Mouse (Mus musculus): ENCODE results near the gene Olfr1138. TPM values are rescaled to one million over a fixed set of nuclear protein-coding genes. Genes with fewer than 3 reads are reported as not detected.

Gene Olfr1138
- not detected in 2 replicates for polyA plus RNA-seq (2015; fragmentation: Nextera tagmentation; extraction: Ambion mirVana)

DNA sequence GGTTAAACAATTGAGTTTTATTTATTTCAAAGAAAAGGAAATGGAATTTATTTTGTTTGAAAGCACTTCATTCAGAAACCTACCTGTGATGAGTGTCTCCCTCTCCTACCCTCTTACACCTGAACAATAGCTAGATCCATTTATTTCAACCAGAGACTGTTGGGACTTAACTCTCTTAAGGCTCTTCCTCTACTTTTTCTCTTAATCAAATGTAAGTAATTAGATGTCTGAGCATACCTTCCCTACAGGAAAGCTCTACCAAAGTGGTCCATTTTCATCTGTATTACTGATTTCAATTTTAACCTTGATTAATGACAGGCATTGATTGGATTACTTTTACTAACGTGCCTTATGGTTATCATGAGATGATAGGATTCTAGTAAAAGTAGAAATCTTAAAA is at the start of gene Olfr1138:
Gene Olfr1138, minus strand, starts transcription at position 101 of the 400 bp plus-strand sequence.
- Histone ChIP-seq H3K4me1 (replicated peaks) (no peaks in the 10 kb centered on the region), H3K36me3 (no peaks in the 10 kb centered on the region), H3K4me2 (no peak within 1 kb of the TSS), H3K4me3 (no peak within 1 kb of the TSS), H3K9ac (no peak within 1 kb of the TSS), H3K9me3 (no peaks in the 10 kb centered on the region), H3K27ac (no peak within 1 kb of the TSS), H3K27me3 (no peaks in the 10 kb centered on the region)
- ATAC-seq (ENCODE audit: low FRiP score), result no peak
- 72% methylated on average over 1 of the region's 1 CpGs for WGBS

DNA sequence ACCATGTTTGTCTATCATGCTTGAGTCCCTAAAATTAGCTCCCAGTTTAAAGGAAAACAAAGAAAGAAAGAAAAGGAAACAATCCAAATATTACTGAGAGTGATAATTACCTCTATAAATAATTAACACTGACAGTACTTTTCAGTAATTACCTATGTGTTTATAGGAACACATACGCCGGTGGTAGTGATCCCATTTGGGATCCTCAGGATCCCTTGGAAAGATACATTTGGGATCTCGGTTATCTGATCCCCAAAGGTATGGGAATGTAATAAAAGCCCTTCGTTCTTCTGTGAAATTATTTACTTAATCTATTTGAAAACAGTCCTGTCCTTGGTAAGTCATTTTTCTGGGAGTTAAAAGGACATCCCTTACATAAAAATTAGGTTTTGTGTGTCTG is 39.4 kb upstream of the Olfr1138 start, which contains the start of gene Olfr152:
Gene Olfr152, plus strand, starts transcription at position 301 of the 400 bp plus-strand sequence.
- Histone ChIP-seq H3K36me3 (no peaks in the 10 kb centered on the region), H3K27ac (no peak within 1 kb of the TSS), H3K9ac (no peak within 1 kb of the TSS), H3K4me2 (no peak within 1 kb of the TSS), H3K4me3 (no peak within 1 kb of the TSS), H3K4me1 (replicated peaks) (no peaks in the 10 kb centered on the region), H3K27me3 (no peaks in the 10 kb centered on the region), H3K9me3 (no peaks in the 10 kb centered on the region)
- WGBS, result 83% methylated on average over 4 of the region's 4 CpGs
- no peak for ATAC-seq (ENCODE audit: low FRiP score)

GRCm38 (mm10) chr2:87776143-87776542 is 36.4 kb upstream of the Olfr1138 start:
- no peaks in the 10 kb centered on the region for H3K9me3 ChIP-seq
- H3K4me3 ChIP-seq, result no peak overlapping the region
- H3K36me3 ChIP-seq, result no peaks in the 10 kb centered on the region
- no peak for ATAC-seq (ENCODE audit: low FRiP score)
- no peak overlapping the region for H3K27ac ChIP-seq
- no peaks in the 10 kb centered on the region for H3K27me3 ChIP-seq
- no peaks in the 10 kb centered on the region for H3K4me1 ChIP-seq (replicated peaks)
- no peak overlapping the region for H3K4me2 ChIP-seq
- no peak overlapping the region for H3K9ac ChIP-seq
- 61% methylated on average over 1 of the region's 1 CpGs for WGBS

DNA sequence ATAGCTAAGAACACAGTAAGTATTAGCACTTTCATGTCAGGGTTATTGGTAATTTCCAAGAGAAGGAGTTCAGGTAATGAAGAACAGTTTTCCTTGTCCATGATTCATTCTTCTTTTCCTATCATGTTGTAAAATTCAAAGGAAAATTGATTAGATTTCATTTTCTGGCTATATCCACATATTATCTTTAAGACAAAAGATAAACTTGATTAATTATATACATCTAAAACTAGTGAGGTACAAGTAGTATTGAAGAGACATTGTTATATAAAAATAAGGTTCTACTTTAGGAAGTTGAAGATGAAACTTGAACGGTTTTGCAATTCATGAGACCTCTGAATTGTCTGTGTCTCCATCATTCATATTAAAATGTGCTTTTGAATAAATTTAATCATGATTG is 14.1 kb upstream of the Olfr1138 start, which contains the start of gene Olfr1141:
Gene Olfr1141, minus strand, starts transcription at position 101 of the 400 bp plus-strand sequence.
- ATAC-seq (ENCODE audit: low FRiP score), result no peak
- H3K9ac ChIP-seq, result no peak within 1 kb of the TSS
- H3K27ac ChIP-seq, result no peak within 1 kb of the TSS
- 83% methylated on average over 1 of the region's 1 CpGs for WGBS
- H3K9me3 ChIP-seq, result no peaks in the 10 kb centered on the region
- no peak within 1 kb of the TSS for H3K4me2 ChIP-seq
- H3K4me3 ChIP-seq, result no peak within 1 kb of the TSS
- no peaks in the 10 kb centered on the region for H3K36me3 ChIP-seq
- no peaks in the 10 kb centered on the region for H3K4me1 ChIP-seq (replicated peaks)
- no peaks in the 10 kb centered on the region for H3K27me3 ChIP-seq

DNA sequence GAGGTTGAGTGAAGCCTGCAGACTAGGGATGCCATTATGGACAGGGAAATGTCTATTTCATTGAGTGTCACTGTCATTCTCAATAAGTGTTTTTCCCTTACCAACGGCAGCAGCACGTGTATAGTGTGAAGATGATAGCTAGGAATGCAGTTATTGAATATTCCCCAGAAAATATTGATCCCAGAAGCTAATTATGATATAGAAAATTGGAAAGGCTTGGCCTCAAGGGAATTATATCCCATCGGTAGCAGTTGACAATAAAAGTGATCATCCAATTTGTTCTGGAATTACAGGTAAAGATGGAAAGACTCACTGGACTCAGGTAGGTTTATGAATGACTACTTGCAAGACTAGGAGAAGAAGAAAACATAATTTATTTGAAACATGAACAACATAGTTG is 3.7 kb upstream of the Olfr1138 start, which contains the start of gene Olfr1140:
Gene Olfr1140, plus strand, starts transcription at position 301 of the 400 bp plus-strand sequence.
- H3K4me1 ChIP-seq (replicated peaks), result no peaks in the 10 kb centered on the region
- no peaks in the 10 kb centered on the region for H3K36me3 ChIP-seq
- no peak within 1 kb of the TSS for H3K27ac ChIP-seq
- H3K9ac ChIP-seq, result no peak within 1 kb of the TSS
- no peaks in the 10 kb centered on the region for H3K27me3 ChIP-seq
- H3K4me2 ChIP-seq, result no peak within 1 kb of the TSS
- no peaks in the 10 kb centered on the region for H3K9me3 ChIP-seq
- no peak for ATAC-seq (ENCODE audit: low FRiP score)
- 70% methylated on average over 3 of the region's 3 CpGs for WGBS
- no peak within 1 kb of the TSS for H3K4me3 ChIP-seq

GRCm38 (mm10) chr2:87713079-87713478 is 26.7 kb downstream of the Olfr1138 start, which contains the start of gene Olfr1137:
Gene Olfr1137, minus strand, starts transcription at chr2:87713179.
- no peak for ATAC-seq (ENCODE audit: low FRiP score)
- Histone ChIP-seq H3K27me3 (no peaks in the 10 kb centered on the region), H3K4me1 (replicated peaks) (no peaks in the 10 kb centered on the region), H3K9ac (no peak within 1 kb of the TSS), H3K9me3 (no peaks in the 10 kb centered on the region), H3K36me3 (no peaks in the 10 kb centered on the region), H3K4me2 (no peak within 1 kb of the TSS), H3K4me3 (no peak within 1 kb of the TSS), H3K27ac (no peak within 1 kb of the TSS)

DNA sequence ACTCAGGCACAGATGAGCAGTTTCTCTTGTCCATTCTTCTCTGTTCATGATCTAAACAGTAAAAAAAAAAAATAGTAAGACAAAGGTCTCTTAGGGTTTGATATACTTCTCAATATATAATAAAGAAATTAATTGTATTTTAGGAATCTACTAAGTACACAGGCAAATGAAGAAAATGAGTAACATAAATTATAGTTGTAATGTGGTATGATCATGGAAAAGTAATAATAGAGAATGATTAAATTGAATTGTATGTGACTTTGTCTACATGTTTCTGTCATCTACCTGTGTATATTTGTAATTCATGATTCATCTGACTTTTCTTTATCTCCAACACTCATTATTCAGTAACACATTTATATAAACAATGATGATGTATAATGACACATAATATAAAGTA is 45.9 kb downstream of the Olfr1138 start, which contains the start of gene Olfr1136:
Gene Olfr1136, minus strand, starts transcription at position 101 of the 400 bp plus-strand sequence.
- no peak for ATAC-seq (ENCODE audit: low FRiP score)
- H3K36me3 ChIP-seq, result no peaks in the 10 kb centered on the region
- no peak within 1 kb of the TSS for H3K9ac ChIP-seq

More for the DNA sequence above, 45.9 kb downstream of the Olfr1138 start, which contains the start of gene Olfr1136:
- Histone ChIP-seq H3K9me3 (no peaks in the 10 kb centered on the region), H3K4me3 (no peak within 1 kb of the TSS), H3K27ac (no peak within 1 kb of the TSS), H3K4me1 (replicated peaks) (no peaks in the 10 kb centered on the region), H3K4me2 (no peak within 1 kb of the TSS), H3K27me3 (no peaks in the 10 kb centered on the region)

Other genes with a start within 250 kb of the Olfr1138 start
- gene Pramel7, start 242.9 kb downstream of the Olfr1138 start, polyA plus RNA-seq (2015; fragmentation: Nextera tagmentation; extraction: Ambion mirVana), result not detected in 2 replicates
- not detected in 2 replicates for gene Pramel6, start 233.4 kb downstream of the Olfr1138 start, polyA plus RNA-seq (2015; fragmentation: Nextera tagmentation; extraction: Ambion mirVana)
- gene Olfr153, start 208.2 kb downstream of the Olfr1138 start, polyA plus RNA-seq (2015; fragmentation: Nextera tagmentation; extraction: Ambion mirVana), result not detected in 2 replicates
- gene Olfr1128, start 194.4 kb downstream of the Olfr1138 start, polyA plus RNA-seq (2015; fragmentation: Nextera tagmentation; extraction: Ambion mirVana), result not detected in 2 replicates
- not detected in 2 replicates for gene Olfr1129, start 166.1 kb downstream of the Olfr1138 start, polyA plus RNA-seq (2015; fragmentation: Nextera tagmentation; extraction: Ambion mirVana)
- not detected in 2 replicates for gene Olfr1130, start 133.8 kb downstream of the Olfr1138 start, polyA plus RNA-seq (2015; fragmentation: Nextera tagmentation; extraction: Ambion mirVana)
- not detected in 2 replicates for gene Olfr1131, start 112.9 kb downstream of the Olfr1138 start, polyA plus RNA-seq (2015; fragmentation: Nextera tagmentation; extraction: Ambion mirVana)
- not detected in 2 replicates for gene Olfr1132, start 102.4 kb downstream of the Olfr1138 start, polyA plus RNA-seq (2015; fragmentation: Nextera tagmentation; extraction: Ambion mirVana)
- not detected in 2 replicates for gene Olfr1133, start 92.6 kb downstream of the Olfr1138 start, polyA plus RNA-seq (2015; fragmentation: Nextera tagmentation; extraction: Ambion mirVana)
- not detected in 2 replicates for gene Olfr1134, start 81.5 kb downstream of the Olfr1138 start, polyA plus RNA-seq (2015; fragmentation: Nextera tagmentation; extraction: Ambion mirVana)
- not detected in 2 replicates for gene Olfr1135, start 66.3 kb downstream of the Olfr1138 start, polyA plus RNA-seq (2015; fragmentation: Nextera tagmentation; extraction: Ambion mirVana)
- gene Olfr1136, start 46.0 kb downstream of the Olfr1138 start, polyA plus RNA-seq (2015; fragmentation: Nextera tagmentation; extraction: Ambion mirVana), result not detected in 2 replicates
- not detected in 2 replicates for gene Olfr1137, start 26.8 kb downstream of the Olfr1138 start, polyA plus RNA-seq (2015; fragmentation: Nextera tagmentation; extraction: Ambion mirVana)
- gene Olfr1140, start 3.8 kb upstream of the Olfr1138 start, polyA plus RNA-seq (2015; fragmentation: Nextera tagmentation; extraction: Ambion mirVana), result not detected in 2 replicates
- not detected in 2 replicates for gene Olfr1141, start 14.0 kb upstream of the Olfr1138 start, polyA plus RNA-seq (2015; fragmentation: Nextera tagmentation; extraction: Ambion mirVana)
- gene Olfr152, start 39.5 kb upstream of the Olfr1138 start, polyA plus RNA-seq (2015; fragmentation: Nextera tagmentation; extraction: Ambion mirVana), result not detected in 2 replicates
- not detected in 2 replicates for gene Olfr1143, start 60.6 kb upstream of the Olfr1138 start, polyA plus RNA-seq (2015; fragmentation: Nextera tagmentation; extraction: Ambion mirVana)
- not detected in 2 replicates for gene Olfr1145, start 69.8 kb upstream of the Olfr1138 start, polyA plus RNA-seq (2015; fragmentation: Nextera tagmentation; extraction: Ambion mirVana)
- gene Olfr1148, start 90.6 kb upstream of the Olfr1138 start, polyA plus RNA-seq (2015; fragmentation: Nextera tagmentation; extraction: Ambion mirVana), result not detected in 2 replicates
- gene Olfr1150-ps1, start 104.0 kb upstream of the Olfr1138 start, polyA plus RNA-seq (2015; fragmentation: Nextera tagmentation; extraction: Ambion mirVana), result not detected in 2 replicates
- gene Olfr1151, start 115.9 kb upstream of the Olfr1138 start, polyA plus RNA-seq (2015; fragmentation: Nextera tagmentation; extraction: Ambion mirVana), result not detected in 2 replicates
- gene Olfr1152, start 126.5 kb upstream of the Olfr1138 start, polyA plus RNA-seq (2015; fragmentation: Nextera tagmentation; extraction: Ambion mirVana), result not detected in 2 replicates
- not detected in 2 replicates for gene Olfr1153, start 155.0 kb upstream of the Olfr1138 start, polyA plus RNA-seq (2015; fragmentation: Nextera tagmentation; extraction: Ambion mirVana)
- gene Olfr1154, start 165.2 kb upstream of the Olfr1138 start, polyA plus RNA-seq (2015; fragmentation: Nextera tagmentation; extraction: Ambion mirVana), result not detected in 2 replicates
- not detected in 2 replicates for gene Olfr1155, start 205.2 kb upstream of the Olfr1138 start, polyA plus RNA-seq (2015; fragmentation: Nextera tagmentation; extraction: Ambion mirVana)
- gene Olfr1156, start 213.1 kb upstream of the Olfr1138 start, polyA plus RNA-seq (2015; fragmentation: Nextera tagmentation; extraction: Ambion mirVana), result not detected in 2 replicates
- not detected in 2 replicates for gene Olfr1157, start 228.3 kb upstream of the Olfr1138 start, polyA plus RNA-seq (2015; fragmentation: Nextera tagmentation; extraction: Ambion mirVana)
- not detected in 2 replicates for gene Olfr74, start 234.7 kb upstream of the Olfr1138 start, polyA plus RNA-seq (2015; fragmentation: Nextera tagmentation; extraction: Ambion mirVana)